Mouse (Mus musculus) left cerebral cortex, postnatal 25 days (tissue): Measurements from ENCODE around the gene Btbd3. TPM values are rescaled to one million over a fixed set of nuclear protein-coding genes. Genes with fewer than 3 reads are reported as not detected.

ENCODE experiments used
- DNase-seq, 2 experiments: peaks; one replicate each; pipeline ENCODE4 v3.0.0; 2022; ENCODE audit warnings: low spot score in 2 of 2, mixed read lengths in 1 of 2
- intact Hi-C: fragments of 180-260 bp; cut with DNase I; formaldehyde crosslinking; loops from one replicate; pipeline ENCODE4 v1.15.1; 2025
- total RNA-seq, 2 experiments: library from RNA; stranded (reverse); gene quantifications; 2 replicates each; pipeline ENCODE4 v1.2.3; 2021

Btbd3 gene
- total RNA-seq, 2 experiments from 2014 or later: 137 to 144 TPM

GRCm38 (mm10) chr2:138477278-138477677 is 220.9 kb downstream of the Btbd3 start:
- no peak for DNase-seq
- intact Hi-C loops: loop anchor here (2.0 to 10.0 kb wide), 4 partner anchors 136 to 638 kb away; no protein-coding TSS in a partner anchor

DNA sequence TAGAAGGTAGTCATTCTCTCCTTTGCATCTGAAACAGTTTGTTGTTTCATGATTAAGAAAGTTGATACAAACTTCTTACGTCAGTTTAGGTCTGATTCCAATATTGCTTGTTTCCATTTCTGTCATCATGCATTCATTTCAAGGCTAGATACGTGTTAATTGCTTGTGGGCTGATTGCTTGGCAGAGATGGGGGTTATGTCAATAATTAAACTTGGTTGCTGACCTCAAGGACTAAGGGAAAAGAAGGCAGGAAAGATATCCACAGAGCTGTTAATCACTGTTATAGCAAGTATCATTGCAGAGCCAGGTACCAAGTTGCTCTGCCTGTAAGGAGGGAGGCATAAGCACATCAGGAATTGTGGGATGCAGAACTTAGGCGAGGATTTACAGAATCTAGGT is 226.2 kb downstream of the Btbd3 start:
- intact Hi-C loops: no loop called here

DNA sequence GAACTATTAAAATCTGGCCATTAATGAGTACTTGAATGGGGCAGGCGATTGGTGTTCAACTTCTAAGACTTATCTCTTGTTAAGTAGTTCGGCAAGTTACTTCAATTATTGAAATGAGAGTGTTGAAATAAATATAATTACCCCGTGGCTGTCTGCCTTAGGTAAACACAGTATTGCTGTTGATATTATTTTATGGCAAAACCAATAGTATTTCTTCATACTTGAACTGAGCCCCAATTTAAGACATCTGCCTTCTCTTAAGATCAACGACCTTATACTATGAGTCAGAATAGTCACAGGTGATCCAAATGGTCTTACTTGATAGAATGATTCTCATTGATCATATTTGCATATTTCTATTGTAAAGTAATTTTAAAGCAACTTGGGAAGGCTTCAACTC is 228.5 kb downstream of the Btbd3 start:
- intact Hi-C loops: no loop called here
- no peak for DNase-seq

More for the DNA sequence above, 226.2 kb downstream of the Btbd3 start:
- DNase-seq: no peak

GRCm38 (mm10) chr2:138490688-138491405 is 234.5 kb downstream of the Btbd3 start:
- DNase-seq: no peak
- intact Hi-C loops: no loop called here

- intact Hi-C loops: no loop called here
- DNase-seq: no peak
Observed at GRCm38 (mm10) chr2:138492176-138492575, 235.8 kb downstream of the Btbd3 start.

DNA sequence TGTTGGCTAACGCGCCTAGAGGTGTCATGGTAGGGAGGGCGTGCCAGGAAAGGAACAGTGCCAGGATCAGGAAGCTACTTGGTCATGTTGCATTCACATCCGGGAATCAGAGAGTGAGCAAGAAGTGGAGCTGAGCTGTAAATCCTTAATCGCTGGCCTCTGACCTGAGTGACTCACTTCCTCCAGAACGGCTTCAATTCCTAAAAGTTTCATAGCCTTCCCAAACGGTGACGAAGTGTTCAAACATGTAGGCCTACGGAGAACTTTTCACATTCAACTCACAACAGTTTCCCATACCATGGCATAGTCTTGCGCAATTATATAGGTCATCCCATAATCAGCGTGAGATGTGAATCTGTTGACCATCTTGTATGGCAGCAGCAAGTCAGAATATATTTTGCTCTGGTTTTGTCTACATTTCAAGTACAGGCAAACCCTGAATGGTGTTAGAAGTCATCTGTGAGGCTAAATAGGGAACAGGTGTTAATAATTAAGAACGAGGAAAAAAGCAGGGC is 247.6 kb downstream of the Btbd3 start:
- no peak for DNase-seq

DNA sequence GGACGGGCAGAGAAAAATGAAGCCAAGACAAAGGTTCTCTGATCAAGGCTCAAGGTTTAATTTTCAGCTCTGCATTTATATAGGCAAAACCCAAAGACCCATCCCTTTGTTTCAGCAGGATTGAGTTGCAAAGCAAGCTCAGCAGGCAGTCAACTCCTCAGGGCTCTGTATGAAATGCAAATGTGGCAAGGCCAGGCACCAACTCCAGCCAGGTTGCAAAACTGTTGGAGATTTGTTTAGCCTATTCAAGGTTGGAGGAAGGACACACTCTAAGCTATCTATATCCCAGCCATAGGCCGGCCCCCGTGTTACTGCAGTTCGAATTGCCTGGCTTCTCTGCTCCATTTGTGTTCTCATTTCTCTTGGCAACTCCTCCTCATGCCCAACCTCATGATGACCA is 259.2 kb downstream of the Btbd3 start:
- no peak for DNase-seq
- intact Hi-C loops: no loop called here

More for the DNA sequence above, 247.6 kb downstream of the Btbd3 start:
- intact Hi-C loops: no loop called here

GRCm38 (mm10) chr2:138528461-138528860 is 272.1 kb downstream of the Btbd3 start:
- intact Hi-C loops: no loop called here

DNA sequence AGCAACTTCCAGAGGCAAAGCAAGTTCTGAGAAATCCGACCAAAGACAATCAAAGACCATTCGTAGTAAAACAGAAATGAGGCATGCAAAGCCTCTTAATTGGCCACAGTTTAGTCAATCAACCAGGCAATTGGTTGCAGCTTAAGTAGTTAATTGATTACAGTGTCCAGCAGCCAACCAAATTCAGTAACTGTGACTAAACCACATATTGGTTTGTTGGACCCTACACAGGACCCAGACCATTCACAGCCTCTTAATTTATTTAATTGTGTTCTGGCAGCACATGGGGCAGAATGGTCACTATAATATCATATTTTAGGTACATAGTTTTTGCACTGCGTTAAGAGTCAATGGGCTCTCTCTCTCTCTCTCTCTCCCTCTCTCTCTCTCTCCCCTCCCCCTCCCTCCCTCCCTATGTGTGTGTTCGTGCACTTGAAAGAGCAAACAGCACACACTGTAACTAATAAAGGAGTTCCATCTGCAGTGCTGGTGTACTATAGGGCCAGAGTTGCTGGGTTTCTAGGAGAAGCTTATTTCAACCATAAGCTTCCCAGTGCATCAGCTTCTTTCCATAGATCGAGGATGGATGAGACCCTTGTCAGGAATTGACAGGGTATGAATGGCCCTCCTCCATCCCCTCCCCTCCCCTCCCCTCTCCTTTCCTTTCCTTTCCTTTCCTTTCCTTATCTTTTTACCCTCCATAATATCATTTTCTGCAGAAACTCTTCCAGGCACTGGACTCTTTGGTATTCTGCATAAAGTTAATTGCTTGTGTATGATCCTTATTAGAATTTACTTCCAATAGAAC is 275.0 kb downstream of the Btbd3 start:
- intact Hi-C loops: no loop called here
- no peak for DNase-seq

More at GRCm38 (mm10) chr2:138528461-138528860, 272.1 kb downstream of the Btbd3 start:
- DNase-seq: no peak

DNA sequence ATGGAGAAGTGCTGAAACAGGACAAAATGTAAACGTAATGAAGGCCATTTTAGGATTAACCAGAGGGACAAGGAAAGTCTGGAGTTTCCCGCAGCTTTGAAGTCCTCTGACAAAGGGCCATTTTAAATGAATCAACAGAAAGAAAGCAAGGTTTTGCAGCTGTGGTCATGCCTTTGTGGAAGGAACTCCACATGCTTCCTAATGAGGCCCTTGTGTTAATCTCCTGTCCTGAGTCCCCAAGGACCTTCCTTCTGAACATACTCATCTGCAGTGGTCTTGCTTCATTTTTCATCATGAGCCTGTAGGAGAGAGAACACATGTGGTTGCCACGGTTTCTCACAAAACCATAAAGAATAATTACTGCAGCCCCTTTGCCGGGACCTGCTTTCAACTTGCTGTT is 275.6 kb downstream of the Btbd3 start:
- intact Hi-C loops: no loop called here
- no peak for DNase-seq

DNA sequence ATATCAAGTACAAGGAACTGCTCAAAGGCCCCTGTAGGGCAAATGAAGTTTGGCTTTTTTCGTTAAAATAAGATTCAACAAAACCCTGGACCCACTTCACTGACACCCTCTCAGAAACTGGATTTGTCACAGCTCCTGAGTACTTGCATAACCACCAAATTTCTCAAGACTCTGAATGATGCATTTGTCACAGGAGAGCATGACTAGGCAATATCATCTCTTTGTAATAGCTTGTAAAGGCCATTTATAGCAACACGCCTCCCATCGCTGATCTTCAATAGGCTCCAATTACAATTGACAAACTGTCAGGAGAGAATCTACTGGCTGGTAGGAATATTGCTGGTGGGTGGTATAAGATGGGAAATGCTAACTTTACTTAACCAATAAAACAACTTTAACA is 283.3 kb downstream of the Btbd3 start:
- no peak for DNase-seq
- intact Hi-C loops: no loop called here

DNA sequence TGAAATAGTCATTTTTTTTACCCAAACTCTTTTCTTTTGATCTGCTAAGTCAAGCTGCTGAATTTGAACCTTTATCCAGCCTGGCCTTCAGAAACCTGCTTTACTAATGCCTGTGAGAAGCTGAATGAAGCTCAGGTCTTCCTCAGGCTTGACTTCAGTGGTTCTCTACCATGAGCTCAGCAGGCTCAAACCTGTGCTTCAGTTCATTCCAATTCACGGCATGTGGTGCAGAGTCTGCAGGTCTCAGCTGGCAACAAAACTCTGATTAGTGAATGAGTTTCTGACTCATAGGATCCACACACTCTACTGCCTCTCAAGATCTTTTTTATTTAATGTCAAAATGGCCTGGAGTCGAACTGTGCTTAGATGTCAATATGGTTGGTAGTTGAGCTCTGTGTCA is 292.6 kb downstream of the Btbd3 start:
- no peak for DNase-seq
- intact Hi-C loops: no loop called here

DNA sequence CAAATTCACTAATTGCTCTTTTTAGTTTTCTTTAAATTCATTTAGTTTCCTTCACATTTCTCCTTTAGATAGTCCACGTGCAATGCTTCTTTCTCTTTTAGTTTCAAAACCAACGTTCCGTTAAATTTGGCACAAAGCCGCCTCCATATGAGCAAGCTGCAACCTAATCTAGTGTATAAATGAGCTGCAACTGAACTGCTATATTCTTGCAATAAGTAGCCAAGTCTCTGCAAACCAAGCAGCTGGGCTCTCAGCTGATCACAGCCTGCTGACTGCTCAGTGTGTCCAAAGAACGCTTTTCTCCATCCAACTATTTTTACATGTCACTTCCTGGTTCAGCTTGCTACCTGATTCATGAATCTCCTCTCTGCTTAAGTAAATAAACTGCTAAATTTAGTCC is 295.2 kb downstream of the Btbd3 start:
- intact Hi-C loops: loop anchor here (5.0 kb wide), 1 partner anchor 271 kb away; no protein-coding TSS in a partner anchor
- DNase-seq: peak; percentile 57 to 84

GRCm38 (mm10) chr2:138555106-138555862 is 298.9 kb downstream of the Btbd3 start:
- intact Hi-C loops: no loop called here
- DNase-seq: peak; percentile 9 to 43

GRCm38 (mm10) chr2:138585930-138586329 is 329.6 kb downstream of the Btbd3 start:
- intact Hi-C loops: no loop called here
- no peak for DNase-seq

DNA sequence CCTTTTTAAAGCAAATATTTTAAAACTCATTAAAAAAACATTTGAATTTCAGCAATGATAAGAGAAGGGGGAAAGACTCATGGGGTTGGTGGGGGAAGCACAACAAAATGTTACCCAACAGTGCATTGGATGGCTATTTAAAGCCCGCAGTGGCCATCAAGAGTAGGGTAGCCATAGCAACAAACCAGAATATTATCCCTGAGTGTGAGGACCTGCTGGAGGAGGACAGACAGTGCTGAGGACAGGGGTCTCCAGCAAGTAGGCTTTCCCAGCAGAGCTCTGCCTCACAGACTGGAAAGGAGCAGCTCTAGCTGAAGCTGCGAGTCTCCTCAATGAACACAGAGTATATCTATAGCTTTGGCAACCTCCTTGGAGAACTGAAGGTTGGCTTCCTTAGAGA is 331.0 kb downstream of the Btbd3 start:
- intact Hi-C loops: no loop called here
- DNase-seq: peak in 1 of 2 experiments; percentile 14

- intact Hi-C loops: no loop called here
- peak; percentile 26 to 67 for DNase-seq
Observed at GRCm38 (mm10) chr2:138587795-138588545, 331.6 kb downstream of the Btbd3 start.

DNA sequence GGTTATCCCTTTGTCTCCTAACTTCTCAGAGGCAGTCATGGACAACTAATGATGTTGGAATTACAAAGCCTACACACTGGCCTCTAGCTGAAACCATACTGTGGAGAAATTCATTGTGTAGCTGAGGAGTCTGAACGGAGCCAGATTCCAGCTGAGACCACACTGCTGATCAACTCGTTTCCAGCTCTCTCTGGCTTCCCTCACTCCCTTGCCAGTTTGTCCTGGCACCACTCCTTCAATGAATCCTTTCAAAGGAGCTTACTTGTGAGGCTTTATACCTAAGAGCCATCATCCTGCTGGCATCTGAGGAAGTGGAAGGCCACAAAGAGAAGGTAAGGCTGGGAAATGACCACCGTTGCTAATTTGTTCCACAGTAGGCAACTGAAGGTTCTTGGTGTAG is 332.7 kb downstream of the Btbd3 start:
- no peak for DNase-seq
- intact Hi-C loops: no loop called here

GRCm38 (mm10) chr2:138590307-138590706 is 333.9 kb downstream of the Btbd3 start:
- no peak for DNase-seq
- intact Hi-C loops: no loop called here
